Mouse (Mus musculus): ENCODE measurements around the gene Defb9.
"Not testable (repeated sequence)": the region's sequence is repeated elsewhere in the genome, so short reads cannot be mapped to it uniquely, and the experiment has no call there.

- not testable (repeated sequence) for TF ChIP-seq GATA1 (IDR thresholded peaks at IDR 0.05; ENCODE audit: borderline replicate concordance, low read length); FLI1 (IDR thresholded peaks at IDR 0.05; ENCODE audit: low read length)
These were observed 21.1 kb upstream of the Defb9 start, which contains the start of gene Defb11 for GRCm38 (mm10) chr8:21906290-21906689.
